Mouse (Mus musculus) heart, postnatal 0 days (tissue): ENCODE measurements around the gene Arl14.

ENCODE experiments used
- CTCF ChIP-seq: IDR thresholded peaks from 2 replicates; pipeline ENCODE4 v1.5.1; 2016; ENCODE audit warnings: antibody characterized with exemption, control low read depth, low read depth
- EP300 ChIP-seq: IDR thresholded peaks from 2 replicates; pipeline ENCODE4 v1.6.1; 2016; ENCODE audit warnings: antibody characterized with exemption, low read depth

- no peak for TF ChIP-seq CTCF
- no peak for TF ChIP-seq EP300
These were observed 36.2 kb upstream of the Arl14 start for GRCm38 (mm10) chr3:69186031-69186430.
